Mouse (Mus musculus) MN1 (cell line): ENCODE measurements around the gene Lrrc34.
A peak's percentile ranks its signal among the peaks of the same experiment; 100 is the strongest.

Experiments used
- DNase-seq: peaks from one replicate; pipeline ENCODE4 v3.0.0-alpha.2; 2016; ENCODE audit warnings: low spot score

Lrrc34 gene

GRCm38 (mm10) chr3:30599711-30600545, 47.7 kb downstream of the Lrrc34 start, which contains the start of gene Actrt3:
Actrt3 (minus strand) TSS chr3:30599939.
- DNase-seq: peak; percentile 63

- DNase-seq: no peak
Measured at GRCm38 (mm10) chr3:30597271-30597670, 50.4 kb downstream of the Lrrc34 start.

DNA sequence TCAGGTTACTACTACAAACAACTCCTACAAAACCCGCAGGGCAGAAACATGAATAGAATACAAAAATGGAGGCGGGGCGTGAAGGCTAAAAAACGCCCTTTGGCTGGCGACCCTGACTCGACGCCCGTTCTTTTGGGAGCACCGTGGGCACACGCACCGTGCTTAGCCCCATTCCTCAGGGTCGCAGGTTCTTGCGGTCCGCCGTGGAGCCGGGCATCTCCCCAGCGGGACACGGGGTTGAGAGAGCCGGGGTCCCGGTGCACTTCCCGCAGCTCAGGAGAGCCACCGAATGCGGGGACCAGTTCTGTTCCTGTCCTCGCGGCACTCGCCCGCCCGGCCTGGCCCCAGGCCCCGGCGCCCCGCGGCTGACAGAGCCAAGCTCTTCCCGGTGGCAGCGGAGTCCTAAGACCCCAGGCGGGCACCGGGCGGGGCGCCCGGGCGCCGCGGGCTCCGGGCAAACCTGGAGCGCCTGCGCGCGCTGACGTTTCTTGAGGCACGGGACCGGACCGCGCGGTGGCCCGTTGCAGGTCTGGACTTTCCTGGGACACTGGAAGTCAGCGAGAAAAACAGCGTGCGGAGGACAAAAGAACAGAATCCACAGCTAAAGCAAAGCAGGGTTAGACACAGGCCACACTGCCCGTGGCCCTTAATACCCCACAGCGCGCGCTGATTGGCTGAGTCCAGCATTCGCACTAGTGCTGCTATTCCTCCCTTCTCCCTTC, 52.4 kb downstream of the Lrrc34 start:
- peak; percentile 49 for DNase-seq

DNA sequence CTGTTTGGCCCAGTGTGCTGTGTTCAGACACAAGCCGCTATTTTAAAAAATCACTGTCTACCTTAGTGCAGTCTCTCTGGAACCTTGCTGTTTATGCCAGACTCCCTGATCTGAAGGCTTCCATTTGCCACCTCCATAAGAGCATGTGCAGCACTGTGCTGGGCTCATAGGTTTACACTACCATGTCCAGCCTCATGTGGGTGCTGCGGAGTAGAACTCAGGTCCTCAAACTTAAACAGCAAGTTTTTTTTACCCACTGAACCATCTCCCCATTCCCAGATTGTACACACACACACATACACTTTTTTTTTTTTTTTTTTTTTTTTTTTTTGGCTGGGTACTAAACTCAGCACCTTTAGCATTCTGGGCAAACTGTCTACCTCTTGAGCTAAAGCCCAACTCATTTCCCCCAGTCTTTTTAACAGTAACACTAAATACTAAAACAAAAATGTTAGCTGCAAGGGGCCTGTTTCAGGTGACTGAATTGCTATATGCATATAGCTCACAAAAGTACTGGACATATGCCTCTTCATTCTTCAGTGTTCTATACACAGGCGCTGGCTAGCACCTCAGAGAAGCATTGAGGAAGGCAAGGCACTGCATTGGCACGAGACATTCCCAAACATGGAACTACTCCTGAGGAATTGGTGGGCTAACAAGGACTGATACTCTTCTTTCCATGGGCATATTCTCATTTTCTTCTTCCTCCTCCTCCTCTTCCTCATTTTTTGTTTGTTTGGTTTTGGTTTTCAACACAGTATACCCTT, 53.8 kb downstream of the Lrrc34 start:
- peak; percentile 51 for DNase-seq

GRCm38 (mm10) chr3:30592418-30592853, 55.2 kb downstream of the Lrrc34 start:
- peak; percentile 85 for DNase-seq

GRCm38 (mm10) chr3:30588865-30589264, 58.8 kb downstream of the Lrrc34 start:
- no peak for DNase-seq
